Mouse (Mus musculus) olfactory bulb, adult 2 months (tissue): ENCODE data around the gene Gm49027. TPM values are rescaled to one million over a fixed set of nuclear protein-coding genes. Genes with fewer than 3 reads are reported as not detected.
A peak's percentile ranks its signal among the peaks of the same experiment; 100 is the strongest.

Source experiments
- H3K27ac ChIP-seq: fragments of 200-500 bp; 2 replicates; pipeline ENCODE4 v1.5.1; 2012; ENCODE audit warnings: low read depth, low read length; ENCODE audit not compliant: insufficient read depth
- H3K4me1 ChIP-seq: fragments of 200-500 bp; 2 replicates; pipeline ENCODE4 v1.6.1; 2012; ENCODE audit warnings: low read length; ENCODE audit not compliant: control insufficient read depth, insufficient read depth
- H3K4me3 ChIP-seq: fragments of 200-500 bp; 2 replicates; pipeline ENCODE4 v1.5.1; 2012; ENCODE audit warnings: mild to moderate bottlenecking, low read depth, low read length, moderate library complexity; ENCODE audit not compliant: insufficient read depth
- CTCF ChIP-seq: fragments of 200-500 bp; IDR thresholded peaks from 2 replicates; pipeline ENCODE4 v1.5.1; 2012; ENCODE audit warnings: low read depth, mild to moderate bottlenecking, low read length, moderate library complexity; ENCODE audit not compliant: insufficient read depth
- POLR2A ChIP-seq: fragments of 200-500 bp; IDR thresholded peaks from 2 replicates; pipeline ENCODE4 v1.6.1; 2012; ENCODE audit warnings: mild to moderate bottlenecking, low read depth, low read length, moderate library complexity; ENCODE audit not compliant: insufficient read depth
- WGBS: fragments of 180-500 bp; shearing (Covaris S2); methylation state at CpG from one replicate; pipeline ENCODE4 v1.1.7; 2018; 5-methylcytosine and 5-hydroxymethylcytosine counted together
- polyA plus RNA-seq: library from polyadenylated mRNA; stranded (reverse); fragments of >200 nt; gene quantifications from 2 replicates; pipeline ENCODE4 v1.2.4, GENCODE M21; 2012; ENCODE audit warnings: low replicate concordance; ENCODE audit not compliant: missing spikeins, insufficient read depth, insufficient read length

Gene Gm49027
- polyA plus RNA-seq, 1 experiment = not detected

DNA sequence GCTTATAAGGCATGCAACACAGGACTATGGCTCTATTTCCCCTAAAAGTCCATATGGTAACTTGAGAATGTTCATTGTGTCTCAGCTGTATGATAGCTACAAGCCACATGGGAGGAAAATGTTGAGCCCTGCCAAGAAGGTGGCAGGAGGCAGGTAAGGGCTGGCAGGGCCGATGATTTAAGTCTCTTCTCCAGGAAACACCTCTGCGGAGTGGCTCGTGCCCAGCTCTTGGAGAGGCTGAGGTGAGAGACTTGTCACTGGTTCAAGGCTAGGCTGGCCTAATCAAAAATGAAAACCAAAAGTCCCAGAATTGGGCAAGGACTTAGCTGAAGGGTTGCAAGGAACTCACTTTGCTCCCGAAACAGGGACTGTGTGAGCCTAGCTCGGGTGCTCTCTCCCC is 15.1 kb downstream of the Gm49027 start, which contains the start of gene B3gnt4:
B3gnt4 (plus strand) TSS at position 301 of the 400 bp plus-strand sequence.
- no peak within 1 kb of the TSS for H3K4me3 ChIP-seq
- 85% methylated on average over 5 of the region's 5 CpGs for WGBS
- H3K27ac ChIP-seq = no peak within 1 kb of the TSS
- no peak for TF ChIP-seq POLR2A
- no peak for TF ChIP-seq CTCF
- peaks cover 9% of the 10 kb centered on the region for H3K4me1 ChIP-seq

DNA sequence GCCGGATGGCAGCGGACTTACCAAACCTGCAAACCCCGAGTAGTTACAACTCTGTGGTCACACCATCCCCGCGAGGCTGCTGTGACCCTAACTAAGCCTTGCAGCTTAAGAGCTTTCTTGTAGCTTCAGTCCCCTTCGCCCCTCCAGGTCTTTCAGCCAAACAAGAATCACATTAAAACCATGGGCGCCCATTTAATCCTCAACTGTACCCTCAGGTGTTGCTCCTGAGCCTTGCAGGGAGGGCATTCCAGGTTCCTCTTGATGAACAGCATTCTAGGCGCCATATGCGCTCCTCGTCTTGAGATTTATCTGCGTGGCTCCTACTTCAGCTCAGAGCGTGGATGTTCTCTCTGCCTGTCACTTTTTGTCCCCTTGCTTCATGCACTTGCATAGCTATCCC is 16.4 kb downstream of the Gm49027 start:
- Histone ChIP-seq H3K4me1 (peaks cover 9% of the 10 kb centered on the region), H3K27ac (no peak overlapping the region), H3K4me3 (peak overlapping the region; percentile 66)
- TF ChIP-seq CTCF (no peak), POLR2A (no peak)
- WGBS = 9% methylated on average over 12 of the region's 12 CpGs

DNA sequence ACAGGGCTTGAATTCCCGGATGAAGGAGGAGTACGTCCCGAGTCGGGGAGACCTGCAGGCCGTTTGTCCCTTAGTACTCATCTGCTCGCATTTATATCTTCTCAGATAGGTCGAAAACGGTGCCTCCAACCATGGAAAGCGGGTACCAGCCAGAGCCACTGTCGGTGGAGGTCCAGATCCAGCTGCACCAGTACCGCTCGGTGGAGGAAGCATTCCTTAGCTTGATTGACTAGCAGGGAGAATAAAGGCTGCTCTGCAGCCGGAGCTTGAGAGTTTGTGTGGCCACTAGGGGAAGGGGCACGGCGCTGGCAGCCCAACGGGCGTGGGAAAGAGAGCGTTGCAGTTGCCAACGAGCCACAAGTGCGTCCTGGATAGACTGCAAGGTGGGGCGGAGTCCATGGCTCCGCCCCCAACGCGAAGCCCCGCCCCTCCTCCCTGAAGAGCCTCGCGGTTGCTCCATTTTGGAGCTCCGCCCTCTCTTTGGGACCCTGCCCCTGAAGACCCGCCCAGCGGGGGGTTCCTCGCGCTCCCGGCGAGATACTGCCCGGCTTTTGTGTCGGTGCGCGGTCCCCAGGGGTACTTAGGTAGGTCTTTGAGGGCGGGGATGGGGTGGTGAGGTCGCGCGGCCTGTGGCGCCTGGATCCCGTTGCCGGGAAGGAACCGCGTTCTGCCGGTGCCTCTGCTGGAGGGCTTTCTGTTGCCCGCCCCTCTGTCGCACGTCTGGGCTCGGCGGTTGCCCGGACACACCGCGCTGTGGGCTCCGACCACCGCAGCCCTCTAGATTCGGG is 17.2 kb downstream of the Gm49027 start:
- H3K4me1 ChIP-seq = peaks cover 9% of the 10 kb centered on the region
- H3K27ac ChIP-seq = no peak overlapping the region
- WGBS = under 1% methylated on average over 59 of the region's 59 CpGs

DNA sequence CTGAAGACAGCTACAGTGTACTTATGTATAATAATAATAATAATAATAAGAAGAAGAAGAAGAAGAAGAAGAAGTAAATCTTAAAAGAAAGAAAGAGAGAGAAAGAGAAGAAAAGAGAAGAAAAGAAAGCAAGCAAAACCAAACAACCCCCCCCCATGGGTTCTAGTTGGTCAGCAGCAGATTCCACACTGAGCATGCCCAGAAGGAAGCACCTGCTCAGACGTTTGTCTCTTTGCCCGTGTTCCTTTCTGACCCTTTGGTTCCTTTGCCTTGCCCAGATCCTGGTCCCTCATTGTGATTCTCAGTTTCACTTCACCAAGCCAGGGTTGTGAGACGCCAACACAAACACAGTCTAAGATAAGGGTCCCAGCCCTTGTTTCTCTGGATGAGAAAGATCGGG is 23.3 kb downstream of the Gm49027 start:
- 70% methylated on average over 4 of the region's 4 CpGs for WGBS
- no peak overlapping the region for H3K27ac ChIP-seq
- peaks cover 7% of the 10 kb centered on the region; the same call in 1 of the 2 replicates for H3K4me1 ChIP-seq
- no peak overlapping the region for H3K4me3 ChIP-seq
- TF ChIP-seq POLR2A (no peak), CTCF (no peak)

More for the DNA sequence above, 17.2 kb downstream of the Gm49027 start:
- TF ChIP-seq POLR2A = no peak
- no peak for TF ChIP-seq CTCF
- peak overlapping the region; percentile 66 for H3K4me3 ChIP-seq

DNA sequence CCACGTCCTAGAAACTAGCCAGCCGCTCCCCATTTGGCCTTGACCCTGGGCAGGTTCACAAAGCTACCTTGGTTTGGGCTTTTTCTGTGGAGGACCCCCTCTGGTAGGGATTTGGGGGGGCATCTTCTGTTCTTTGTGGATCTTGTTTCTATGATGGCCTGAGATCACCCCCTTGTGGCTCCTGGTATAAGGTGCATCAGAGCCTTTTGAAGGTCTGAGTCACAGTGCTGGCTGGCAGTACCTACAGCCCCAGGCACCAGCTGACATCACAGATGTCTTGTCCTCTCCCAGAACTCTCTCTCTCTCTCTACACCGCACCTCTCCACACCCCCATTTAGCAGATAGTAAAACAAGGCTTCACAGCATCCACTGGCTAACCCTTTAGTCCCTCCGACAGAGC is 25.6 kb downstream of the Gm49027 start:
- Histone ChIP-seq H3K4me3 (no peak overlapping the region), H3K27ac (no peak overlapping the region), H3K4me1 (peaks cover 7% of the 10 kb centered on the region; the same call in 1 of the 2 replicates)
- TF ChIP-seq CTCF (no peak), POLR2A (no peak)
- 46% methylated on average over 4 of the region's 4 CpGs for WGBS

DNA sequence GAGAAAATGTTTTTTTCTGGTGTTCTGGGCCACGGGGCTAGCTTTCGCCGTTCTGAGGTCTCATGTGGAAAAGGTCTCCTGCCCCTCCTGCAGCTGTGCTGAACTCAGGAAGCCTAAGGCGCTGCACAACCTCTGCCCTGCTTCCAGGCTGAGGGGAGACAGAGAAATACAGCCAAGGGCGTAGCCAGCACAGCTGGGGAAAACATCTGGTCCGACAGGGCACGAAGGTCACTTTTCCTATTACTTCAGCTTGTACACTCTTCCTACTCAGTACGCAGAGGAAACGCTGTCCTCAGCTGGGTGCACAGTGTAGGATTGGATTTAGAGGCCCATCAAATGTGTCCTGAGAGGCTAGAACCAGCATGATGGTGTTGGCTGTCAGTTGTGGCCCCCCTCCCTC is 35.4 kb downstream of the Gm49027 start:
- TF ChIP-seq POLR2A = no peak
- TF ChIP-seq CTCF = no peak
- H3K27ac ChIP-seq = no peak overlapping the region
- WGBS = 82% methylated on average over 9 of the region's 9 CpGs
- no peak overlapping the region for H3K4me3 ChIP-seq
- peaks cover 8% of the 10 kb centered on the region for H3K4me1 ChIP-seq

DNA sequence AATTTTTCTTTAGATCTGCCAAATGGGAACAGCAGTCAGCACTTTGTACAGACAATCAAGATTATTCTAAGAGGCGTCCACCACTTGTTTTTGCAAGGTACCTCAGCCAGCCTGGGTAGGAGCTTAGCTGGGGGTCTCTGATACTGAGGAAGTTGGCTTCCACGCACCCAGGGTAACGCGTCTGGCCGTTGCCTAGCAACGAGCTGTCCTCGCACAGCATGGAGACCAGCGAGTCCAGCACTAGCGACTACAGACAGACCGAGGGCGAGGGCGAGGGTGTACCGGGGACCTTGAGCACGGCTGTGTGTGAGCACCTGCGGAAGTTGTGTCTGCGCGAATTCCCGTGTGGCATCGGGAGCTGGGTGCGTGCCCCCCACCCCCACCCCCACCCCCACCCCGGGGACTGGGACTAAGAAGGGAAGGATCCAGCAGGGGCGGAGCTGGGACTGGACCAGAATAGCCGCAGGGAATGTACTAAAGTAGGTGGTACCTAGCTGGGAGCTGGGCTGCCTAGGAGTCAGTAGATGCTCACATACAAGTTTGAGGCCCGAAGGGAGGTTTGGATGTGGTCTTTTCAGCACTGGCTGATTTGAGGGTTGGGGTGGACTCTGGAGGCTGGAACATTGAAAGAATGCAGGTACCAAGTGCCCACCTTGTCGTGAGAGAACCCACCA is 36.0 kb downstream of the Gm49027 start, which contains the start of the genes Lrrc43 and Il31:
Lrrc43 (plus strand) TSS at position 194 of the 674 bp plus-strand sequence.
Il31 (minus strand) TSS at position 378 of the 674 bp plus-strand sequence.
- no peak within 1 kb of the TSS for H3K27ac ChIP-seq
- peaks cover 8% of the 10 kb centered on the region for H3K4me1 ChIP-seq
- WGBS = 10% methylated on average over 25 of the region's 25 CpGs
- TF ChIP-seq CTCF (no peak), POLR2A (no peak)
- 0 out of 2 replicates have a peak within 1 kb of the TSS, but pooled peaks have one; percentile 17 for H3K4me3 ChIP-seq

DNA sequence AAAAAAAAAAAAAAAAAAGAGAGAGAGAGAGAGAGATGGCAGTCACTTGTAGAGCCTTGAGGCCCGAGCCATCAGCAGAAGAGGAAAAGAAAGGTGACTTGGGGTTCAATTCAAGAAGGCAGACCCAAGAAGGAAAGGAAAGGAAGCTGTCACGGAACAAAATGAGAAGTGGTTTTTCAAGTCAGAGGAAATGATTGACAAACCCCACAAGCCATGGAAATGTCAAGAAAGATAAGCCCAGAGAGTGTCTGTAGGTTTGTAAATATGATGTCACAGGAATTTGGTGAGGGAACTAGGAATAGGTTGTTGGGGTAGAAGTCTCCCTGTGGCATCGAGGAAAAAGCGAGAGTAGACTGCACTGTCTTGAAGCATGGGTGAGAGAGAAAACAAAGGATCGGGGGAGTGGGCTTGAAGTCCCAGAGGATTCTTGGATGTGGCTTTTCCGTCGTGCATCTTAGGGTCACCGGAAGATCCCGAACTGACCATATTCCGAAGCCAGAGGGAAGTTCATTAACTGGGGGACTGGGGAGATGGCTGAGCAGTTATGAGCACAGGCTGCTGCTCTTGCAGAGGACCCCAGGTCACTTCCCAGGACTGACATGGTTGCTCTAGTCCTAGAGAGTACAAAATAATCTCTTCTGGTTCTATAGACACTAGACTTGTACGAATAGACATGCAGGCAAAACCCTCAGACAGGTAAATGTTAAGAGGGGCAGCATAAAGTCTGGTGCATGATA is 37.5 kb downstream of the Gm49027 start:
- no peak overlapping the region for H3K27ac ChIP-seq
- TF ChIP-seq POLR2A = no peak
- no peak for TF ChIP-seq CTCF
- 92% methylated on average over 11 of the region's 11 CpGs for WGBS

DNA sequence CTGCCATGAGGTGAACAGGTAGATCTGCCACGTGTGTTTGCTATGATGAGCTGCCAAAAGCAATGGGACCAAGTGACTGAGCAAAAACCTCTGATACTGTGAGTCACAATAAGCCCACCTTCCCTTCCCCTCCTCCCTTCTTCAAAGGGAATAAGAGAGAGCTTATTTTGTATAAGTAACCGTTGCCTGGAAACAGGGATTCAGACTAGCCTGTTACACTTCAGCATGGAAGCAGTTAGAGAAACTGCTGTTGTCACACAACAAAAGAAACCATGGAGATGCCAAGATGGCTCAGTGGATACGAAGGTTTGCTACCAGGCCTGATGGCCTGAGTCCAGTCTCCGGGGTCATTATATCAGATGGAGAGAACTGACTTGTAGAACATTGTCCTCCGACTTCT is 51.5 kb downstream of the Gm49027 start:
- no peak for TF ChIP-seq CTCF
- no peak for TF ChIP-seq POLR2A
- no peaks in the 10 kb centered on the region for H3K4me1 ChIP-seq
- no peak overlapping the region for H3K4me3 ChIP-seq
- no peak overlapping the region for H3K27ac ChIP-seq
- WGBS = 45% methylated on average over 5 of the region's 5 CpGs

More for the DNA sequence above, 37.5 kb downstream of the Gm49027 start:
- Histone ChIP-seq H3K4me1 (peaks cover 8% of the 10 kb centered on the region), H3K4me3 (no peak overlapping the region)
